Mouse (Mus musculus) layer of hippocampus, adult 18-20 months (tissue): ENCODE measurements at regions not wholly inside any gene's neighbourhood (a gene's known extent, or its start where the extent isn't known, plus 50 kb on each side); places are given as distances from the start of the nearest gene placed in this dataset.

Source experiments
- DNase-seq, 2 experiments: peaks; one replicate each; pipeline ENCODE4 v3.0.0; 2022; ENCODE audit warnings: low spot score in 2 of 2

DNA sequence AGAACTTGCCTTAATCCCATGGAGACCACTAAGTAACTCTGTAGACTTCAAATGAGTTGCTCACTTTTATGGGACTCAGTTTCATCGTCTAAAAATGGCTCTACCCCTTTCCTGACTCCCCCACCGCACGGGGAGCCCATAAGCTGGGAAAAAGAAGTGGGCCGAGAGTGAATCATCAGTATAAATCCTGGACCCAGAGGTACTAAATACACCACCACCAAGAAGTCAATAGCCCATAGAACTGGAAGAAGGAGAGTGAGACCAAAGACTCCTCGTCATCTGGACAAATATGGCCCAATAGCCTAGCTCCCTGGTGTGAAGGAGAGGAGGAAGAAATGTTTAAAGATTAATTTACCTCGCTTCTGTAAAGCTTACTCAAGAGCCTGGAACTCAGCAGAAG lies 51.6 kb upstream of the Vstm2b start:
- no peak for DNase-seq
